Mouse (Mus musculus) spleen, postnatal 10 days (tissue): ENCODE measurements around the gene Map3k15.

ENCODE experiments used
- DNase-seq, 2 experiments: peaks; one replicate each; pipeline ENCODE4 v3.0.0; 2021 to 2022; ENCODE audit warnings: low spot score in 2 of 2

Map3k15 gene

GRCm38 (mm10) chrX:159988002-159988960, at the start of gene Map3k15:
TSS of gene Map3k15 (plus strand) at chrX:159988433.
- DNase-seq: peak; percentile 39 to 71

GRCm38 (mm10) chrX:159942569-159942968, 45.7 kb upstream of the Map3k15 start:
- DNase-seq: no peak

- no peak for DNase-seq
Observed at GRCm38 (mm10) chrX:159943586-159943985, 44.6 kb upstream of the Map3k15 start.

GRCm38 (mm10) chrX:159953546-159954429, 34.4 kb upstream of the Map3k15 start:
- DNase-seq: no peak

- DNase-seq: no peak
Observed at GRCm38 (mm10) chrX:159954430-159954779, 33.8 kb upstream of the Map3k15 start.

GRCm38 (mm10) chrX:159955433-159955832, 32.8 kb upstream of the Map3k15 start:
- no peak for DNase-seq

- no peak for DNase-seq
Observed at GRCm38 (mm10) chrX:159961385-159961784, 26.8 kb upstream of the Map3k15 start.

- peak; percentile 8 to 29 for DNase-seq
Observed at GRCm38 (mm10) chrX:159963273-159963672, 25.0 kb upstream of the Map3k15 start.

- DNase-seq: no peak
Observed at GRCm38 (mm10) chrX:159963925-159964324, 24.3 kb upstream of the Map3k15 start.

- no peak for DNase-seq
Observed at GRCm38 (mm10) chrX:159969025-159969424, 19.2 kb upstream of the Map3k15 start.

- no peak for DNase-seq
Observed at GRCm38 (mm10) chrX:159971091-159971779, 17.0 kb upstream of the Map3k15 start.

GRCm38 (mm10) chrX:159973730-159974129, 14.5 kb upstream of the Map3k15 start:
- DNase-seq: peak in 1 of 2 experiments; percentile 19

GRCm38 (mm10) chrX:159976243-159976642, 12.0 kb upstream of the Map3k15 start:
- DNase-seq: no peak

- no peak for DNase-seq
Observed at GRCm38 (mm10) chrX:159995808-159996207, 7.6 kb downstream of the Map3k15 start.

- no peak for DNase-seq
Observed at GRCm38 (mm10) chrX:160053306-160053705, 65.1 kb downstream of the Map3k15 start.

GRCm38 (mm10) chrX:160054643-160055042, 66.4 kb downstream of the Map3k15 start:
- DNase-seq: no peak

GRCm38 (mm10) chrX:160091973-160092372, 103.7 kb downstream of the Map3k15 start:
- DNase-seq: no peak

GRCm38 (mm10) chrX:160107817-160108216, 119.6 kb downstream of the Map3k15 start:
- no peak for DNase-seq

GRCm38 (mm10) chrX:160113777-160114176, 125.5 kb downstream of the Map3k15 start:
- no peak for DNase-seq

GRCm38 (mm10) chrX:160116074-160116473, 127.8 kb downstream of the Map3k15 start:
- peak in 1 of 2 experiments; percentile 20 for DNase-seq

GRCm38 (mm10) chrX:160116658-160117057, 128.4 kb downstream of the Map3k15 start:
- DNase-seq: peak in 1 of 2 experiments; percentile 64
